Mouse (Mus musculus) testis, adult 2 months (tissue): Measurements from ENCODE around the gene Gal3st2.

ENCODE experiments used
- CTCF ChIP-seq: fragments of 200-500 bp; IDR thresholded peaks from 2 replicates; pipeline ENCODE4 v1.5.1; 2012; ENCODE audit warnings: low read depth, mild to moderate bottlenecking, inconsistent platforms, low read length, moderate library complexity; ENCODE audit not compliant: control insufficient read depth, insufficient read depth, insufficient replicate concordance
- POLR2A ChIP-seq: fragments of 200-500 bp; IDR thresholded peaks from 2 replicates; pipeline ENCODE4 v1.6.1; 2012; ENCODE audit warnings: low read depth, mild to moderate bottlenecking, inconsistent platforms, low read length, moderate library complexity; ENCODE audit not compliant: control insufficient read depth

- TF ChIP-seq POLR2A: no peak
- no peak for TF ChIP-seq CTCF
Observed at GRCm38 (mm10) chr1:93857991-93858390, 3.1 kb upstream of the Gal3st2 start.
